Comparison of ENCODE assay signal across 8 mouse cellular contexts in genomic region chr5:75066715-75067114, GRCm38 (mm10). TPM values are rescaled to one million over a fixed set of nuclear protein-coding genes. Genes with fewer than 3 reads are reported as not detected.
DNase-seq lines count a peak whose midpoint lies in the region; ATAC-seq and TF ChIP-seq lines count a peak whose summit lies in the region.

No protein-coding gene starts in this region.

- peak overlapping the region; percentile 40; the same call in 1 of the 2 replicates for H3K4me3 ChIP-seq in neural tube, embryonic 11.5 days (ENCODE audit: low read depth, low read length)
- peak overlapping the region; percentile 41 for H3K4me3 ChIP-seq in forebrain, postnatal 0 days (ENCODE audit: low read depth, low read length)
- H3K4me3 ChIP-seq in liver, postnatal 0 days (ENCODE audit: low read depth, low read length) = peak overlapping the region; percentile 45

- peaks cover 20% of the 10 kb centered on the region for H3K4me1 ChIP-seq in neural tube, embryonic 11.5 days (ENCODE audit: control insufficient read depth, insufficient read depth, low read length)
- peaks cover 7% of the 10 kb centered on the region for H3K4me1 ChIP-seq in forebrain, postnatal 0 days (ENCODE audit: insufficient read depth)
- H3K4me1 ChIP-seq in liver, postnatal 0 days (ENCODE audit: insufficient read depth) = peaks cover 13% of the 10 kb centered on the region

- DNase-seq in neural tube, embryonic 11.5 days (ENCODE audit: low spot score) = no peak
- DNase-seq in neural tube, embryonic 10.5 days (ENCODE audit: extremely low spot score, low spot score) = no peak
- no peak for DNase-seq in forebrain, postnatal 0 days
- no peak for DNase-seq in liver, postnatal 0 days
- DNase-seq in thymus, postnatal 36 days = peak; percentile 16 to 38
- no peak for DNase-seq in urinary bladder, postnatal 4 days (ENCODE audit: low spot score in 2 of 2)

- H3K27me3 ChIP-seq in neural tube, embryonic 11.5 days (ENCODE audit: control insufficient read depth, insufficient read depth, low read length) = peaks cover 50% of the 10 kb centered on the region
- H3K27me3 ChIP-seq in forebrain, postnatal 0 days (ENCODE audit: insufficient read depth, low read length) = peaks cover 20% of the 10 kb centered on the region
- H3K27me3 ChIP-seq in liver, postnatal 0 days (ENCODE audit: insufficient read depth, low read length) = peaks cover 40% of the 10 kb centered on the region

- H3K36me3 ChIP-seq in neural tube, embryonic 11.5 days (ENCODE audit: control insufficient read depth, insufficient read depth, low read length) = no peaks in the 10 kb centered on the region
- no peaks in the 10 kb centered on the region for H3K36me3 ChIP-seq in forebrain, postnatal 0 days (ENCODE audit: insufficient read depth)
- no peaks in the 10 kb centered on the region for H3K36me3 ChIP-seq in liver, postnatal 0 days (replicated peaks; ENCODE audit: insufficient read depth, low read length)

- no peak overlapping the region for H3K27ac ChIP-seq in neural tube, embryonic 11.5 days (ENCODE audit: low read depth, low read length)
- H3K27ac ChIP-seq in forebrain, postnatal 0 days (ENCODE audit: low read depth, low read length) = no peak overlapping the region
- no peak overlapping the region for H3K27ac ChIP-seq in liver, postnatal 0 days (ENCODE audit: low read depth)

- H3K9ac ChIP-seq in neural tube, embryonic 11.5 days (ENCODE audit: low read length) = no peak overlapping the region
- no peak overlapping the region for H3K9ac ChIP-seq in forebrain, postnatal 0 days
- H3K9ac ChIP-seq in liver, postnatal 0 days (replicated peaks) = no peak overlapping the region; the same call in 1 of the 2 replicates

- no peak for TF ChIP-seq CTCF in forebrain, postnatal 0 days (IDR thresholded peaks at IDR 0.05; ENCODE audit: low read depth)
- no peak for TF ChIP-seq CTCF in liver, postnatal 0 days (IDR thresholded peaks at IDR 0.05; ENCODE audit: low read depth)

- WGBS in neural tube, embryonic 11.5 days = 5% methylated on average over 10 of the region's 10 CpGs
- WGBS in forebrain, postnatal 0 days = 9% methylated on average over 6 of the region's 10 CpGs
- WGBS in liver, postnatal 0 days (ENCODE audit: insufficient replicate concordance) = 4% methylated on average over 8 of the region's 10 CpGs

- no peak for ATAC-seq in neural tube, embryonic 11.5 days (ENCODE audit: insufficient read depth, low FRiP score, low TSS enrichment)
- no peak for ATAC-seq in forebrain, postnatal 0 days
- ATAC-seq in liver, postnatal 0 days = no peak
- no peak for ATAC-seq in frontal cortex, adult (ENCODE audit: low TSS enrichment)
- no peak for ATAC-seq in erythroblast, adult 5-6 weeks (replicated peaks; ENCODE audit: low FRiP score, poor library complexity, severe bottlenecking)

- TF ChIP-seq EP300 in liver, postnatal 0 days (IDR thresholded peaks at IDR 0.05; ENCODE audit: low read depth) = no peak

- peak overlapping the region; percentile 76 for H3K4me2 ChIP-seq in neural tube, embryonic 11.5 days (ENCODE audit: low read depth)
- peak overlapping the region; percentile 59 for H3K4me2 ChIP-seq in forebrain, postnatal 0 days (ENCODE audit: low read depth)
- H3K4me2 ChIP-seq in liver, postnatal 0 days (ENCODE audit: low read depth, low read length) = peak overlapping the region; percentile 76

- 0 out of 2 replicates have a peak, but pooled peaks cover 3% of the 10 kb centered on the region for H3K9me3 ChIP-seq in neural tube, embryonic 11.5 days (ENCODE audit: control insufficient read depth, low read length)
- no peaks in the 10 kb centered on the region for H3K9me3 ChIP-seq in forebrain, postnatal 0 days (ENCODE audit: low read length)
- no peaks in the 10 kb centered on the region for H3K9me3 ChIP-seq in liver, postnatal 0 days (ENCODE audit: low read length)

RNA-seq across cellular contexts. Expression of gene Gsx2, which starts 8.7 kb away (rescaled TPM):
- 6.3 and 6.6 TPM in 2 replicates for polyA plus RNA-seq in neural tube, embryonic 11.5 days (2014; fragmentation: Nextera tagmentation; extraction: Ambion mirVana)
- 1.5 TPM in 2 replicates for total RNA-seq in forebrain, postnatal 0 days (2014; rRNA removed)
- polyA plus RNA-seq in forebrain, postnatal 0 days (2015; fragmentation: Nextera tagmentation; extraction: Ambion mirVana) = 1.5 and 1.7 TPM in 2 replicates
- polyA plus RNA-seq in liver, postnatal 0 days (2015; fragmentation: Nextera tagmentation; extraction: Ambion mirVana) = not detected in 2 replicates
- not detected in 2 replicates for total RNA-seq in erythroblast, adult 5-6 weeks (2015; ENCODE audit: low replicate concordance)
- total RNA-seq in erythroblast, adult 5-6 weeks (2017; ENCODE audit: low replicate concordance) = not detected in 2 replicates

RNA-seq across cellular contexts. Expression of gene Chic2, which starts 22.1 kb away (rescaled TPM):
- polyA plus RNA-seq in neural tube, embryonic 11.5 days (2014; fragmentation: Nextera tagmentation; extraction: Ambion mirVana) = 46.8 and 51.3 TPM in 2 replicates
- total RNA-seq in forebrain, postnatal 0 days (2014; rRNA removed) = 13.3 and 39.1 TPM in 2 replicates
- polyA plus RNA-seq in forebrain, postnatal 0 days (2015; fragmentation: Nextera tagmentation; extraction: Ambion mirVana) = 35.8 and 37.7 TPM in 2 replicates
- 27.8 and 32.8 TPM in 2 replicates for polyA plus RNA-seq in liver, postnatal 0 days (2015; fragmentation: Nextera tagmentation; extraction: Ambion mirVana)
- 29.7 and 30.2 TPM in 2 replicates for total RNA-seq in erythroblast, adult 5-6 weeks (2015; ENCODE audit: low replicate concordance)
- 15.2 and 37.4 TPM in 2 replicates for total RNA-seq in erythroblast, adult 5-6 weeks (2017; ENCODE audit: low replicate concordance)

Comparison
In these comparisons a context has a peak if more than half of its experiments do, and no peak if none do; other contexts are left out.
1. DNase-seq: peak in thymus, postnatal 36 days (2 of 2); none in neural tube, embryonic 11.5 days (single experiment), neural tube, embryonic 10.5 days (single experiment), forebrain, postnatal 0 days (single experiment), liver, postnatal 0 days (single experiment) and urinary bladder, postnatal 4 days (0 of 2).
2. Peak in every context shown above with its lines, with median percentiles within 50 percentile points of each other: H3K4me2 ChIP-seq and H3K4me3 ChIP-seq.